Mouse (Mus musculus) lung, embryonic 14.5 days (tissue): ENCODE measurements at regions not wholly inside any gene's neighbourhood (a gene's known extent, or its start where the extent isn't known, plus 50 kb on each side); places are given as distances from the start of the nearest gene placed in this dataset.

Source experiments
- ATAC-seq: fragments of 200-750 bp; cut with Nextera tagmentation; 2 replicates; pipeline ENCODE4 v1.8.0; 2017; ENCODE audit warnings: mild to moderate bottlenecking, moderate TSS enrichment, moderate library complexity; ENCODE audit not compliant: insufficient read depth
- DNase-seq: peaks from one replicate; pipeline ENCODE4 v3.0.0-alpha.2; 2015
- H3K27ac ChIP-seq: fragments of 300-500 bp; sonication (generic); 2 replicates; pipeline ENCODE4 v1.5.1; 2014; ENCODE audit warnings: low read depth, mild to moderate bottlenecking, moderate library complexity
- H3K27me3 ChIP-seq: fragments of 300-500 bp; sonication (generic); 2 replicates; pipeline ENCODE4 v1.6.1; 2014; ENCODE audit warnings: low read length, control low read depth; ENCODE audit not compliant: insufficient read depth
- H3K36me3 ChIP-seq: fragments of 300-500 bp; sonication (generic); 2 replicates; pipeline ENCODE4 v1.6.1; 2014; ENCODE audit warnings: control low read depth; ENCODE audit not compliant: insufficient read depth
- H3K4me1 ChIP-seq: fragments of 300-500 bp; sonication (generic); 2 replicates; pipeline ENCODE4 v1.6.1; 2014; ENCODE audit warnings: antibody characterized with exemption, control low read depth; ENCODE audit not compliant: insufficient read depth
- H3K4me2 ChIP-seq: fragments of 300-500 bp; sonication (generic); 2 replicates; pipeline ENCODE4 v1.6.1; 2014; ENCODE audit warnings: mild to moderate bottlenecking
- H3K4me3 ChIP-seq: fragments of 300-500 bp; sonication (generic); 2 replicates; pipeline ENCODE4 v1.5.1; 2014; ENCODE audit warnings: low read depth, low read length
- H3K9ac ChIP-seq: fragments of 300-500 bp; sonication (generic); 2 replicates; pipeline ENCODE4 v1.6.1; 2014
- H3K9me3 ChIP-seq: fragments of 300-500 bp; sonication (generic); 2 replicates; pipeline ENCODE4 v1.6.1; 2016; ENCODE audit warnings: low read depth, low read length, control low read depth
- CTCF ChIP-seq: IDR thresholded peaks from 2 replicates; pipeline ENCODE4 v1.5.1; 2016; ENCODE audit warnings: antibody characterized with exemption, low read depth
- WGBS: fragments of 180-500 bp; shearing (Covaris S2); extraction: QIAGEN DNeasy Blood & Tissue Kit; methylation state at CpG from one replicate; pipeline ENCODE4 v1.1.7; 2014; 5-methylcytosine and 5-hydroxymethylcytosine counted together

DNA sequence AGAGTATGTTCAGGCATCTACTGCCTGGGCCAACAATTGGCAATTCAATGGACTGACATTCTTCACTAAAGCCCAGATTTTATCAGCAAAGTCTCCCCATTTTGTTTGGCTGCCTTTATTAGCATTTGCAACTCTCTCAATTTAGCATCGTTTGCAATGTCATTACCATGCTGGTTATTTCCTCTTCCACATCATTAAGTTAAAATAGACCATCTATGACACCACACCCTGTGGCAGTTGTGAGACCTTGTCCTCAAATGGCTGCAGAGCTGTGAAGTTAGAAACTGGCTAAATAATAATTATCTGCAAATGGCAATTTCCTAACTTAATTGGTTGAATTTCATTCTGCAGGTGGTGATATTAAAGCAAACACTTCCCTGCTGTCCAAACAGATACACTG lies 381.8 kb downstream of the H2al1n start:
- Histone ChIP-seq H3K27me3 (no peaks in the 10 kb centered on the region), H3K4me2 (no peak overlapping the region), H3K9ac (no peak overlapping the region), H3K9me3 (no peaks in the 10 kb centered on the region), H3K4me3 (no peak overlapping the region), H3K36me3 (no peaks in the 10 kb centered on the region), H3K4me1 (no peaks in the 10 kb centered on the region), H3K27ac (no peak overlapping the region)
- TF ChIP-seq CTCF: no peak
- DNase-seq: peak; percentile 73
- ATAC-seq: peak; percentile 62; the same call in 1 of the 2 replicates
- whole genome bisulfite sequencing: 30% methylated on average over 1 of the region's 1 CpGs

DNA sequence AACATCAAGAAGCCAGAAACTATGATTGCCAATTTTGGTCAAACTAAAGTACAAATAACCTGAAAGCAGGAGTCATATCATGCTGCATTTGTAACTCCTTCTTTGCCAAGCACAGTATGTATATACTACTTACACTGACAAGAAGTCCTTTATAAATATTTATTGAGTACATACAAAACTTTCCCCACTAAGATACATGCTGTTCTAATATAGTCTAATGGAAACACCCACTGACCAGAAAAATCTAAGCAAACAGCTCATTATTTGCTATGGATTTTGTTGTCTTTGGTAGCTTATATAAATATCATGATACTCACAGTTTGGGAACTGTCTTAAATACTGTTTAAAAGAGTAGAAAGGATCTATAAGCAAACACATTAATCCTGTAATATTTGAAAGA lies 385.9 kb downstream of the H2al1n start:
- Histone ChIP-seq H3K27me3 (no peaks in the 10 kb centered on the region), H3K4me1 (no peaks in the 10 kb centered on the region), H3K9me3 (no peaks in the 10 kb centered on the region), H3K4me3 (no peak overlapping the region), H3K27ac (no peak overlapping the region), H3K9ac (no peak overlapping the region), H3K4me2 (no peak overlapping the region), H3K36me3 (no peaks in the 10 kb centered on the region)
- TF ChIP-seq CTCF: no peak
- ATAC-seq (peak; percentile 80), DNase-seq (peak; percentile 57)

DNA sequence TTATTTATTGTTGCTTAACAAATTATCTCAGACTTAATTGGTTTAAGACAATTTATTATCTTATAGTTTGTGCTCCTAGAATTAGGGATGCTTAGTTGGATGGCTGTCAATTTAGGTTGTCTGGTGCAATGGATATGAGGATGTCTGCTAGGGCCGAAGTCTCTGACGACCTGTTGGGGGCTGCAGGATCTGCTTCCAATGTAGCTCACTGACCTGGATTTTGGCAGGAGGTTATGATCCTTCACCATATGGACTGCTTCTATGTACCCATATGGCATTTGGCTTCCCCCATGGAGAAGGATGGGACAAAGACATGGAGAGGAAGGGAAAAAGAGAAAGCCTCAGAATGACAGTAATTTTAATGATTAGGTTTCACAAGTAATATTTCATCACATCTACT lies 391.0 kb downstream of the H2al1n start:
- TF ChIP-seq CTCF: no peak
- no peak overlapping the region for H3K27ac ChIP-seq
- H3K36me3 ChIP-seq: no peaks in the 10 kb centered on the region
- no peak for DNase-seq
- 91% methylated on average over 2 of the region's 2 CpGs for WGBS
- no peak for ATAC-seq
- no peak overlapping the region for H3K4me2 ChIP-seq
- H3K9ac ChIP-seq: no peak overlapping the region
- H3K4me1 ChIP-seq: no peaks in the 10 kb centered on the region
- no peaks in the 10 kb centered on the region for H3K9me3 ChIP-seq
- no peaks in the 10 kb centered on the region for H3K27me3 ChIP-seq
- no peak overlapping the region for H3K4me3 ChIP-seq

DNA sequence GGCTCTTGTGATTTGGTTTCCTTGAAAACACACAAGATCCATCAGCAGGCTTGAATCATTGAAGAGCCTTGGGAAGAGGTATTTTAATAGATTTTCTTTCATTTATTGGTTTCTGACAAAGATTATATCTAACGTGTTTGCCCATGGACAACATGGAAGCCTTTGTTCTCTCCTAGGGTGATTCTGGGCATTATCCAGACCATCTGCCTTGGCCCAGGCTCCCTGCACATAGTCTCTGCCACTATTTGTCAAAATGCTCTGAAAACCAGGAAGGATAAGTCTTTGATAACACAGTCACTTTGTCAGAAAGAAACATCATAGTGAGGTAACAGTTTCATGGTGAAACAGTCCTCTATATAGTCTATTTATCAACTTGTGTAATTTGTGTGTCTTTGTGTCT lies 398.2 kb downstream of the H2al1n start:
- ATAC-seq (no peak), DNase-seq (no peak)
- no peak overlapping the region for H3K4me3 ChIP-seq
- H3K9me3 ChIP-seq: no peaks in the 10 kb centered on the region
- no peaks in the 10 kb centered on the region for H3K4me1 ChIP-seq
- no peak overlapping the region for H3K9ac ChIP-seq
- WGBS: 56% methylated on average over 1 of the region's 1 CpGs
- no peak for TF ChIP-seq CTCF
- no peak overlapping the region for H3K4me2 ChIP-seq
- H3K36me3 ChIP-seq: no peaks in the 10 kb centered on the region
- H3K27ac ChIP-seq: no peak overlapping the region
- H3K27me3 ChIP-seq: no peaks in the 10 kb centered on the region

DNA sequence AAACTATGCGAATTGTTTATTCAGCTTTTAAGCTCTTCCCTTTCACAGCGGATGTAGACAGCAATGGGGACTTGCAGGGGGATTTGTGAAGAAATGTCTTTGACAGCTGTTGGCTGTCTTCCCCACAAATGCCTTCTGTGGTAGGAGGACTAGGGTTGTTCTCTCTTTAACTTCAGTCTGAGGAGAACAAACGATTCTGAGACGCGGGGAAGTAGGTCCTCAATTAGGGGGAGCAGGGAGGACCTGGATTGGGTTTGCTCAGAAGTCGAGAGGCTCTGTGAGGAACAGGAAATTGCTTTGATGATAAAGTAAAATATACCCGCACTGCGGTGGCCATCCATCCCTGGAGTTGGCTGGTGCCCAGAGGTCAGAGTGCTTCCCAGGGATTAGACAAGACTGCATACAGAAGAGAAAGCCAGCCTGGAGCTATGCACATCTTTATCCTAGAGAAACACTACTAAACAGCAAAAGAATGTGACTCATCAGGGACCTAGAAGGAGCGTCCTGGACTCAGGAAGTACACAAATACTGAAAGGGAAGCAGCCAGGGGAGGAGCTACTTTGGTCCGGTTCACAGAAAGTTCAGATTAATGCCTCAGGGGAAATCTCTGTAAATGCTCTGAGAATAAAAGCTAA lies 417.4 kb downstream of the H2al1n start:
- DNase-seq (peak; percentile 80), ATAC-seq (peak; percentile 98)
- H3K27ac ChIP-seq: peak overlapping the region; percentile 75
- H3K27me3 ChIP-seq: no peaks in the 10 kb centered on the region
- no peak for TF ChIP-seq CTCF
- H3K36me3 ChIP-seq: no peaks in the 10 kb centered on the region
- H3K4me2 ChIP-seq: peak overlapping the region; percentile 20; the same call in 1 of the 2 replicates
- H3K9ac ChIP-seq: no peak overlapping the region
- H3K9me3 ChIP-seq: no peaks in the 10 kb centered on the region
- 12% methylated on average over 10 of the region's 10 CpGs for WGBS
- H3K4me3 ChIP-seq: no peak overlapping the region
- no peaks in the 10 kb centered on the region for H3K4me1 ChIP-seq

GRCm38 (mm10) chrX:14639378-14639777 lies 428.4 kb downstream of the H2al1n start:
- Histone ChIP-seq H3K9ac (no peak overlapping the region), H3K4me2 (no peak overlapping the region), H3K36me3 (no peaks in the 10 kb centered on the region), H3K4me3 (no peak overlapping the region), H3K27me3 (no peaks in the 10 kb centered on the region), H3K27ac (no peak overlapping the region), H3K4me1 (no peaks in the 10 kb centered on the region), H3K9me3 (no peaks in the 10 kb centered on the region)
- TF ChIP-seq CTCF: no peak
- DNase-seq (no peak), ATAC-seq (no peak)
- 86% methylated on average over 3 of the region's 3 CpGs for WGBS

GRCm38 (mm10) chrX:14664852-14665251 lies 453.9 kb downstream of the H2al1n start:
- Histone ChIP-seq H3K4me1 (no peaks in the 10 kb centered on the region), H3K36me3 (no peaks in the 10 kb centered on the region), H3K4me3 (no peak overlapping the region), H3K27me3 (no peaks in the 10 kb centered on the region), H3K4me2 (no peak overlapping the region), H3K9me3 (no peaks in the 10 kb centered on the region), H3K27ac (no peak overlapping the region), H3K9ac (no peak overlapping the region)
- ATAC-seq (no peak), DNase-seq (no peak)
- no peak for TF ChIP-seq CTCF
- WGBS: 66% methylated on average over 3 of the region's 3 CpGs

- H3K4me1 ChIP-seq: no peaks in the 10 kb centered on the region
- H3K9me3 ChIP-seq: no peaks in the 10 kb centered on the region
- no peak overlapping the region for H3K4me3 ChIP-seq
- no peak for TF ChIP-seq CTCF
- no peaks in the 10 kb centered on the region for H3K27me3 ChIP-seq
- H3K36me3 ChIP-seq: no peaks in the 10 kb centered on the region
- ATAC-seq (no peak), DNase-seq (no peak)
- H3K27ac ChIP-seq: no peak overlapping the region
- H3K9ac ChIP-seq: no peak overlapping the region
- no peak overlapping the region for H3K4me2 ChIP-seq
- 84% methylated on average over 2 of the region's 2 CpGs for WGBS
Observed at GRCm38 (mm10) chrX:14696375-14696774, 485.4 kb downstream of the H2al1n start.
